ENCODE assay signal across 27 mouse cellular contexts in the genomic region with DNA sequence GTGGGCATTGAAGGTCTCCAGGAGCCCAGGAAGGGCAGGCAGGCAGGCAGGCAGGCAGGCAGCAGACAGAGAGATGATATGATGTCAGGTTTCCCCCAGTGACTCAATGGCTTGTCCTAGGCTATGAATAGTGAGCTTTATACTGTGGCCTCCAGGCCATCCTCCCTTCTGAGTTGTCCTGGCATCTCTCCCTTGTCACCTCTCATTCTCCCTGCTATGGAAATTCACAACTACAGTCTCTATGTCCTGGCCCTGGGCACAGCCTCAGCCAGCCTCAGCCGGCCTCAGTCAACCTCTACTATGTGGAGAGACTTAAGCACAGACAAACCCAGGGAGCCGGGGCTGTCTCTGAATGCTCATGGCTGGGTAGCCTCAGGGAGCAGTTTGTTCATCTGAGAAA. TPM values are rescaled to one million over a fixed set of nuclear protein-coding genes. Genes with fewer than 3 reads are reported as not detected.
A peak's percentile ranks its signal among the peaks of the same experiment; 100 is the strongest.
DNase-seq lines count a peak whose midpoint lies in the region; ATAC-seq and TF ChIP-seq lines count a peak whose summit lies in the region.
"Had no signal": no experiment of that assay in that cellular context is flagged by ENCODE, and none has a peak within 500 bp of the region (broad histone marks: within the 10 kb centered on the region; RNA-seq: fewer than 3 reads in every experiment).

No protein-coding gene starts in this region.

- no peak for ATAC-seq in limb, embryonic 15.5 days (ENCODE audit: insufficient number of reproducible peaks, low FRiP score, low TSS enrichment, low read depth)
- ATAC-seq: CD4-positive, CD25-positive, alpha-beta regulatory T cell, adult 4 months; inflammation-experienced regulatory T-cells, adult 6 months; liver, embryonic 12.5 days had no signal

- peaks cover 52% of the 10 kb centered on the region for H3K4me1 ChIP-seq in limb, embryonic 15.5 days
- peaks cover 24% of the 10 kb centered on the region for H3K4me1 ChIP-seq in limb, embryonic 10.5 days
- peaks cover 40% of the 10 kb centered on the region for H3K4me1 ChIP-seq in embryonic facial prominence, embryonic 10.5 days
- H3K4me1 ChIP-seq: liver, embryonic 12.5 days had no signal

- DNase-seq in adrenal gland, adult (ENCODE audit: inconsistent age in 2 of 2, low spot score in 1 of 2), result peak; percentile 11 to 73
- DNase-seq in adrenal gland, postnatal 10 days, result no peak
- DNase-seq in gastrocnemius, adult 2 months, result peak; percentile 51
- DNase-seq in gastrocnemius, postnatal 4 days (ENCODE audit: low spot score in 2 of 2), result no peak
- DNase-seq in limb, embryonic 10.5 days (ENCODE audit: low spot score), result no peak
- no peak for DNase-seq in embryonic facial prominence, embryonic 10.5 days (ENCODE audit: low spot score)
- DNase-seq in kidney, adult 9 months, result no peak
- DNase-seq: adrenal gland, adult 8-10 months; cerebellum, adult 9-10 months; gastrocnemius, postnatal 14 days; heart, postnatal 10 days; kidney, adult 18-20 months; lung, adult 18-20 months; lung, postnatal 10 days; right cerebral cortex, postnatal 14 days; thymus, postnatal 25 days had no signal

- H3K27me3 ChIP-seq in limb, embryonic 15.5 days, result no peaks in the 10 kb centered on the region
- no peaks in the 10 kb centered on the region for H3K27me3 ChIP-seq in limb, embryonic 10.5 days (ENCODE audit: low read depth, poor library complexity, severe bottlenecking)
- 0 out of 2 replicates have a peak, but pooled peaks cover 5% of the 10 kb centered on the region for H3K27me3 ChIP-seq in embryonic facial prominence, embryonic 10.5 days (replicated peaks; ENCODE audit: low read depth, poor library complexity, severe bottlenecking)
- H3K27me3 ChIP-seq: embryonic facial prominence, embryonic 15.5 days; hindbrain, embryonic 12.5 days; limb, embryonic 12.5 days; midbrain, embryonic 12.5 days; stomach, embryonic 15.5 days had no signal

- H3K36me3 ChIP-seq in limb, embryonic 15.5 days, result no peaks in the 10 kb centered on the region
- no peaks in the 10 kb centered on the region for H3K36me3 ChIP-seq in limb, embryonic 10.5 days
- H3K36me3 ChIP-seq in embryonic facial prominence, embryonic 10.5 days (replicated peaks), result no peaks in the 10 kb centered on the region
- H3K36me3 ChIP-seq: embryonic facial prominence, embryonic 15.5 days; hindbrain, embryonic 12.5 days; limb, embryonic 12.5 days; liver, embryonic 12.5 days; midbrain, embryonic 12.5 days; stomach, embryonic 15.5 days had no signal

- H3K9ac ChIP-seq in limb, embryonic 15.5 days, result no peak overlapping the region
- H3K9ac ChIP-seq: embryonic facial prominence, embryonic 15.5 days; hindbrain, embryonic 12.5 days; limb, embryonic 12.5 days; liver, embryonic 12.5 days; midbrain, embryonic 12.5 days; stomach, embryonic 15.5 days had no signal

- 88% methylated on average over 2 of the region's 2 CpGs for WGBS in limb, embryonic 15.5 days
- 89% methylated on average over 2 of the region's 2 CpGs for WGBS in limb, embryonic 10.5 days
- 56% methylated on average over 2 of the region's 2 CpGs for WGBS in embryonic facial prominence, embryonic 10.5 days

- H3K4me3 ChIP-seq in gastrocnemius, adult 2 months, result no peak overlapping the region
- no peak overlapping the region for H3K4me3 ChIP-seq in limb, embryonic 15.5 days
- no peak overlapping the region for H3K4me3 ChIP-seq in limb, embryonic 10.5 days
- no peak overlapping the region for H3K4me3 ChIP-seq in embryonic facial prominence, embryonic 10.5 days
- H3K4me3 ChIP-seq: embryonic facial prominence, embryonic 15.5 days; hindbrain, embryonic 12.5 days; limb, embryonic 12.5 days; liver, embryonic 12.5 days; midbrain, embryonic 12.5 days; stomach, embryonic 15.5 days had no signal

- H3K27ac ChIP-seq in gastrocnemius, adult 2 months, result peak overlapping the region; percentile 91
- 0 out of 2 replicates have a peak overlapping the region, but pooled peaks have one; percentile 5 for H3K27ac ChIP-seq in limb, embryonic 15.5 days
- H3K27ac ChIP-seq in limb, embryonic 10.5 days, result no peak overlapping the region
- H3K27ac ChIP-seq in embryonic facial prominence, embryonic 10.5 days (replicated peaks), result 0 out of 2 replicates have a peak overlapping the region, but pooled peaks have one; percentile 30
- H3K27ac ChIP-seq: embryonic facial prominence, embryonic 15.5 days; hindbrain, embryonic 12.5 days; kidney, postnatal 0 days; limb, embryonic 12.5 days; liver, embryonic 12.5 days; midbrain, embryonic 12.5 days; stomach, embryonic 15.5 days had no signal

- no peak overlapping the region for H3K4me2 ChIP-seq in limb, embryonic 15.5 days
- H3K4me2 ChIP-seq: embryonic facial prominence, embryonic 15.5 days; hindbrain, embryonic 12.5 days; limb, embryonic 12.5 days; liver, embryonic 12.5 days; midbrain, embryonic 12.5 days; stomach, embryonic 15.5 days had no signal

- intact Hi-C loops in gastrocnemius, adult 2 months (cut with DNase I), result no loop called here

- TF ChIP-seq CTCF in gastrocnemius, adult 2 months (IDR thresholded peaks at IDR 0.05), result no peak

- H3K9me3 ChIP-seq in limb, embryonic 15.5 days, result no peaks in the 10 kb centered on the region
- no peaks in the 10 kb centered on the region for H3K9me3 ChIP-seq in limb, embryonic 10.5 days (replicated peaks)
- H3K9me3 ChIP-seq in embryonic facial prominence, embryonic 10.5 days, result no peaks in the 10 kb centered on the region
- H3K9me3 ChIP-seq: embryonic facial prominence, embryonic 15.5 days; hindbrain, embryonic 12.5 days; limb, embryonic 12.5 days; liver, embryonic 12.5 days; midbrain, embryonic 12.5 days; stomach, embryonic 15.5 days had no signal

RNA-seq across cellular contexts. Expression of a gene that starts 8.6 kb away (rescaled TPM):
- total RNA-seq in adrenal gland, postnatal 10 days (2021), result 1 to 10 TPM; 2.8 to 3.0 TPM
- under 1 TPM; 0.23 to 0.64 TPM for total RNA-seq in gastrocnemius, adult 2 months (2021)
- total RNA-seq in gastrocnemius, postnatal 4 days (2021), result 1 to 10 TPM; 3.8 to 4.3 TPM
- 2.7 and 3.0 TPM in 2 replicates for polyA plus RNA-seq in limb, embryonic 15.5 days (2015; fragmentation: Nextera tagmentation; extraction: Ambion mirVana)
- 1.4 and 2.0 TPM in 2 replicates for polyA plus RNA-seq in limb, embryonic 10.5 days (2016; fragmentation: Nextera tagmentation; extraction: Ambion mirVana)
- 1.8 and 1.9 TPM in 2 replicates for polyA plus RNA-seq in embryonic facial prominence, embryonic 10.5 days (2016; fragmentation: Nextera tagmentation; extraction: Ambion mirVana)
- total RNA-seq: megakaryocyte progenitor cell, adult 5-6 weeks had no signal

Comparison
In these comparisons a context has a peak if more than half of its experiments do, and no peak if none do; other contexts are left out.
1. DNase-seq: peak in adrenal gland, adult (2 of 2) and gastrocnemius, adult 2 months (single experiment); none in adrenal gland, postnatal 10 days (single experiment), gastrocnemius, postnatal 4 days (0 of 2), limb, embryonic 10.5 days (single experiment), embryonic facial prominence, embryonic 10.5 days (single experiment) and kidney, adult 9 months (single experiment).